Mouse (Mus musculus): Measurements from ENCODE around the gene Hipk1. TPM values are rescaled to one million over a fixed set of nuclear protein-coding genes. Genes with fewer than 3 reads are reported as not detected.

Gene Hipk1
- 87.2 and 107 TPM in 2 replicates for polyA plus RNA-seq (2012; rRNA removed)

DNA sequence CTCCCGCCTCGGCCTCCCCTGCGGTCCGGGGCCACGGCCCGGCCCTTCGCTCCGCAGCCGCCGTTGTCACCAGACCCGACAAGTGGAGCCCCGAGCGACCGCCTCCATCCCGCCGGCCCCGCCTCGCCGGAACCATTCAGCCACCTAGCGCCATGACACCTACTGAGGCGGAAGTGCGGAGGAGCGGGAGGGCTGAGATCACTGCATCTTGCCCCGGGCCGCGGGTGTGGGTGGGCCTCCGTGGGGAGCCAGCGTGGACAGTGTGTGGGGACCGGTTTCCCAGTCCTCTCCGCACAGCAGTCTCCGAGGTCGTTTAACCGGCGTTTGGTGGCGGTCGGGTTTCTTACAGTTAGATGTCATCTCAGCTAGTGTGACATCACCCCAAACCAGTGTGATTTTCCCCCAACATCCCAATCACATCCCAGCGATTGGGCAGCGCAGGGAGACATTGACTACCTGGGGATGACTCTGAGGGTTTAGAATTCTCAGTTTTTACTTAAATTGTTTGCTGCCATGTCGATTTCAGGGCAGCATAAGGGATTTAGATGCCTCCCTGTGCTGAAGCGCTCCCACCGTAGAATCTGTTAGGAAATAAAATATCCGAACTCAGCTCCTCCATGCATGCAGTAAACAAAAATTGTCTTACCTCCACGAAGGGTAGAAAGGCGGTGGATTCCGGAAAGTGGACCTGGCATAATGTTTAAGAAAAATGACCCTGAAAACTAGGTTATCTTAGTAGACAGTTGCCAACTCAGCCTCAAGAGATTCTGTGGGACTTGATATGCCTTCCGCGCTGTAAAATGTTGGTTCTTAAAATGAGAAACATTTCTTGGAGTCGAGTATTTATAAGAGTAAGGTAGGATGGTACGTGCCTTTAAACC, at the start of gene Hipk1:
Hipk1 (minus strand) TSS at position 334 of the 881 bp plus-strand sequence.

DNA sequence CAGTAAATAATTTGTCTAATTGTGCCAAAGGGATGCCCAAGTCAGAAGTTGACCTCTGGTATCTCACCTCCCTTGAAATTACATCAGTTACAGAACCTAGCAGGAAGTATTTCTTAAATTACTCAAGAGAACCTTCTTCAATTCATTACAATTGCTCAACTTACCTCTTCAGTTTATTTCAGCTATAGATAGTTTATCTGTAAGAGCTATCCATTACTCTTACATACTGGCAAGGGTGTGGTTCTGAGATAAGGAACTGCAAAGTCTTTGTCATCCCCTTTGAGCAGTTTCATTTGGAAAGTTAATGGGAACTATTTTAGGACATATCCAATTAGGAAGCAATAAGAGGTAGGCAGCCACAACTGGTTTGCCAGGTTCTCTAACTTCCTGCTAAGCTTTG, 41.1 kb upstream of the Hipk1 start, which contains the start of gene Bcl2l15:
Bcl2l15 (plus strand) TSS at position 176 of the 400 bp plus-strand sequence.

DNA sequence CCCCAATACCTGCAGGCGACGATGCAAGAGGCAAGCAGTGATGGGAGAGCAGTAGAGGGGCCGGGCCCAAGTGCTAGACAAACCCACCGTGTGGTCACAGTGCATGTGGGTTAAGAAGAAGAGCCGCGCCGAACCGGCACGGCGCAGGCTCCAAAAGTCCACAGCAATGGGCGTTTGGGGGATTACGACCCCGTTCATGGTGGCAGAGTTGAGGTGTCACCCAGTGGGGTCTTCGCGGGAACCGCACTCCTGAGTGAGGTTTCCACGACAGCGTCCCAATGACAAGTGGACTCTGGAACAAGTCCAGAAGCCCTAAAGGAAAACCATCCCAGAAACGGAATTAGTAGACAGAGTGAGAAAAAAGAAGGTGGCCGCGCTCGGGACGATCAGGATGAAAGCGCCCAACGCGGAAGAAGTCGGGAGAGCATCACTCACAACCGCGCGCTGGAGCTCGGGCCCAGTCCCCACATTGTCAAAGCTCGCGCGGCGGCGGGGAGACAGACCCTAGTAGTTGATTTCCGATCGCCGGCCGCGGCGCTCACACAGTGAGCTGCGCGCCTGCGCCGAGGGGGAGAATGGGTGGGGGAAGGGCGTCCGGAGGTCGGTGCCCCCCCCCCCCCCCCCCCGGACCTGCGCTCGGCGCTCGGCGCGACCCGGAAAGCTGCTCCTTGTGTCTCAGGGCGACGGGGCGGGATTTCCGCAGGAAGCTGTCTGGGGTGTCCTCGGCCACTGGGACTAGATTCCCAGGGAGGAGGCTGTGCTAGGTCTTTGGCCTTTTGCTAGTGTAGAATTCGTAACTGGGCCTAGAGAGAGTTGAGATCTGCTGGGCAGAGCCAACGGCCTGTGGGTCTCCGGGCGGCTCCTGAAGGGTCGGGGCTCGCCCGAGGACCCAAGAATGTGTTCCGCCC, 17.8 kb upstream of the Hipk1 start, which contains the start of the genes Dclre1b, Ap4b1 and Gm43064:
Dclre1b (minus strand) TSS at position 554 of the 908 bp plus-strand sequence.
Ap4b1 (plus strand) TSS at position 630 of the 908 bp plus-strand sequence.
Gm43064 (plus strand) TSS at position 683 of the 908 bp plus-strand sequence.

GRCm38 (mm10) chr3:103739329-103739728, 52.0 kb downstream of the Hipk1 start, which contains the start of gene Gm10964:
TSS of gene Gm10964 (plus strand) at chr3:103739366.

GRCm38 (mm10) chr3:103737778-103738571, 53.4 kb downstream of the Hipk1 start, which contains the start of gene Olfml3:
TSS of gene Olfml3 (minus strand) at chr3:103738001.

Other genes with a start within 250 kb of the Hipk1 start
- 1.6 and 1.8 TPM in 2 replicates for gene Syt6, start 216.3 kb downstream of the Hipk1 start, polyA plus RNA-seq (2012; rRNA removed)
- not detected in 2 replicates for gene Atg4a-ps, start 145.5 kb downstream of the Hipk1 start, polyA plus RNA-seq (2012; rRNA removed)
- 37.9 and 39.1 TPM in 2 replicates for gene Olfml3, start 53.6 kb downstream of the Hipk1 start, polyA plus RNA-seq (2012; rRNA removed)
- gene Gm10964, start 52.2 kb downstream of the Hipk1 start, polyA plus RNA-seq (2012; rRNA removed): not detected in 2 replicates
- gene Dclre1b, start 17.9 kb upstream of the Hipk1 start, polyA plus RNA-seq (2012; rRNA removed): 15.3 and 21.2 TPM in 2 replicates
- gene Ap4b1, start 18.0 kb upstream of the Hipk1 start, polyA plus RNA-seq (2012; rRNA removed): 11.2 and 11.3 TPM in 2 replicates
- gene Gm43064, start 18.0 kb upstream of the Hipk1 start, polyA plus RNA-seq (2012; rRNA removed): 0.33 and 0.59 TPM in 2 replicates
- 0.56 and 1.1 TPM in 2 replicates for gene Bcl2l15, start 41.0 kb upstream of the Hipk1 start, polyA plus RNA-seq (2012; rRNA removed)
- gene Ptpn22, start 68.2 kb upstream of the Hipk1 start, polyA plus RNA-seq (2012; rRNA removed): 6.1 and 10.6 TPM in 2 replicates
- gene Rsbn1, start 122.6 kb upstream of the Hipk1 start, polyA plus RNA-seq (2012; rRNA removed): 5.5 and 8.9 TPM in 2 replicates
- 11.5 and 18.1 TPM in 2 replicates for gene Phtf1, start 176.5 kb upstream of the Hipk1 start, polyA plus RNA-seq (2012; rRNA removed)

Measured in ovary, adult 2 months (tissue).